Mouse (Mus musculus) heart, postnatal 0 days (tissue): ENCODE measurements around the gene Padi2.

Experiments
- CTCF ChIP-seq: IDR thresholded peaks from 2 replicates; pipeline ENCODE4 v1.5.1; 2016; ENCODE audit warnings: antibody characterized with exemption, control low read depth, low read depth
- EP300 ChIP-seq: IDR thresholded peaks from 2 replicates; pipeline ENCODE4 v1.6.1; 2016; ENCODE audit warnings: antibody characterized with exemption, low read depth

- no peak for TF ChIP-seq CTCF
- TF ChIP-seq EP300 = no peak
These were observed 71.1 kb downstream of the Padi2 start for GRCm38 (mm10) chr4:140977278-140977677.
